Mouse (Mus musculus) T-helper 2 cell (primary cell): ENCODE measurements around the gene Pdia5.

Source experiments
- in situ Hi-C: fragments of 300-600 bp; cut with MboI, MseI; formaldehyde crosslinking; loops from one replicate; pipeline ENCODE4 v1.15.1; 2025; ENCODE audit warnings: high pct_unique_total_duplicates

The Pdia5 gene

GRCm38 (mm10) chr16:35363150-35364062 lies 127.3 kb downstream of the Pdia5 start, which contains the start of gene Sec22a:
Gene Sec22a, minus strand, starts transcription at chr16:35363918.
- in situ Hi-C loops, result no loop called here

GRCm38 (mm10) chr16:35362221-35362620 lies 128.5 kb downstream of the Pdia5 start:
- in situ Hi-C loops, result no loop called here

DNA sequence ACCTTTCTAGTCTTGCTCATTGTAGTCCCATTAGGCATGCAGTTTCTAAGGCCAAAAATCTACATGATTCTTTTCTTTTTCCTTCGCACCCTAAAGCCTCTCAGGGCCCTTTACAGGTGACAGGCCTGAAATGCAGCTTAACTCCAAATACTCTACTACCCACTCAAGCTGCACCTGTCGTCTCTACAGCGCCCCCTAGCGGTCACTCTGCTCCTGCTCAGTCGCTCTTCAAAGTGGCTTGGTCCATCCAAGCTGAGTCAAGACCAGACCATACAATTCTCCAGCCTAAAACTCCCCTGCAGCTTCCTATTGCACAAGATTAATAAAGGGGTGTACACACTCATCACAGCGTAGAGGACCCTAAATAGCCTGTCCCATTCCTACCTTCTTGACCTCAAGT lies 130.1 kb downstream of the Pdia5 start:
- in situ Hi-C loops, result no loop called here

GRCm38 (mm10) chr16:35357449-35357848 lies 133.2 kb downstream of the Pdia5 start:
- in situ Hi-C loops, result no loop called here
